Mouse (Mus musculus) forebrain, embryonic 10.5 days (tissue): Measurements from ENCODE around the gene Agap1. TPM values are rescaled to one million over a fixed set of nuclear protein-coding genes. Genes with fewer than 3 reads are reported as not detected.
A peak's percentile ranks its signal among the peaks of the same experiment; 100 is the strongest.

Experiments
- DNase-seq: peaks from one replicate; pipeline ENCODE4 v3.0.0-alpha.2; 2017; ENCODE audit warnings: low spot score; ENCODE audit errors: extremely low spot score
- H3K27ac ChIP-seq: fragments of 300-500 bp; sonication (generic); 2 replicates; pipeline ENCODE4 v1.5.1; 2016; ENCODE audit warnings: mild to moderate bottlenecking
- H3K27me3 ChIP-seq: fragments of 300-500 bp; sonication (generic); 2 replicates; pipeline ENCODE4 v1.6.1; 2016; ENCODE audit warnings: mild to moderate bottlenecking; ENCODE audit not compliant: poor library complexity, severe bottlenecking
- H3K36me3 ChIP-seq: fragments of 300-500 bp; sonication (generic); replicated peaks from 2 replicates; pipeline ENCODE4 v1.6.1; 2016; ENCODE audit warnings: mild to moderate bottlenecking, moderate library complexity
- H3K4me1 ChIP-seq: fragments of 300-500 bp; sonication (generic); 2 replicates; pipeline ENCODE4 v1.6.1; 2016
- H3K4me3 ChIP-seq: fragments of 300-500 bp; sonication (generic); 2 replicates; pipeline ENCODE4 v1.5.1; 2016; ENCODE audit warnings: mild to moderate bottlenecking, moderate library complexity
- H3K9me3 ChIP-seq: fragments of 300-500 bp; sonication (generic); 2 replicates; pipeline ENCODE4 v1.6.1; 2016; ENCODE audit warnings: mild to moderate bottlenecking, moderate library complexity
- WGBS: fragments of 180-500 bp; shearing (Covaris S2); methylation state at CpG from one replicate; pipeline ENCODE4 v1.1.7; 2016; 5-methylcytosine and 5-hydroxymethylcytosine counted together
- polyA plus RNA-seq: library from polyadenylated mRNA; unstranded; fragments of >200 nt; fragmentation: Nextera tagmentation; extraction: Ambion mirVana; gene quantifications from 2 replicates; pipeline ENCODE4 v1.2.1, GENCODE M21; 2016

Gene Agap1
- polyA plus RNA-seq, 1 experiment from 2014 or later = 14.3 TPM

DNA sequence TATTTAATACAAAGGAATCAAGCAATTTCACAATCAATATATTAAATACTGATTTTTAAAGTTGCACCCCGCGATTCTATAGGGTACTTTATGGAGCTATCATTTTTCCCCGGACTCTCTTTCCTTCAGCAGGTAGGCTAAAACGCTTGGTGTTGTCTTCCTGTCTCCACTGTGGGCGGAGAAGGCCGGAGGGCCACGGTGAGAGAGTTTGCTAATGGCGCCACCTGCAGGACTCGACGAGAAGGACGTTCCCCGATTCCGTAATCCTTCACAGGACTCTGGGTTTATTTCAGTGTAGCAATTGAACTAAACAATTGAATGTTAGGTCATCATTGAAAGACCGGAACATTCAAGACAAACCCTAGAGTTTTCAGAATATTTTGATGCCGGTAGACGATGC, 488.6 kb downstream of the Agap1 start:
- WGBS = 3% methylated on average over 16 of the region's 16 CpGs
- Histone ChIP-seq H3K27ac (no peak overlapping the region), H3K27me3 (peaks cover 99% of the 10 kb centered on the region), H3K4me1 (peaks cover 30% of the 10 kb centered on the region), H3K4me3 (no peak overlapping the region), H3K9me3 (no peaks in the 10 kb centered on the region), H3K36me3 (no peaks in the 10 kb centered on the region)
- DNase-seq = peak; percentile 80
